Mouse (Mus musculus) frontal cortex, postnatal 14 days (tissue): ENCODE measurements at regions not wholly inside any gene's neighbourhood (a gene's known extent, or its start where the extent isn't known, plus 50 kb on each side); places are given as distances from the start of the nearest gene placed in this dataset.
"Not testable (repeated sequence)": the region's sequence is repeated elsewhere in the genome, so short reads cannot be mapped to it uniquely, and the experiment has no call there.

ENCODE experiments used
- DNase-seq, 2 experiments: peaks; one replicate each; pipeline ENCODE4 v3.0.0; 2022; ENCODE audit warnings: low spot score in 2 of 2

- DNase-seq = no peak
Measured at GRCm38 (mm10) chr14:9492228-9492627, 826.2 kb upstream of the 4930452B06Rik start.

- no peak for DNase-seq
Measured at GRCm38 (mm10) chr14:9488585-9488984, 822.5 kb upstream of the 4930452B06Rik start.

GRCm38 (mm10) chr14:9478981-9479380, 812.9 kb upstream of the 4930452B06Rik start:
- no peak for DNase-seq

DNA sequence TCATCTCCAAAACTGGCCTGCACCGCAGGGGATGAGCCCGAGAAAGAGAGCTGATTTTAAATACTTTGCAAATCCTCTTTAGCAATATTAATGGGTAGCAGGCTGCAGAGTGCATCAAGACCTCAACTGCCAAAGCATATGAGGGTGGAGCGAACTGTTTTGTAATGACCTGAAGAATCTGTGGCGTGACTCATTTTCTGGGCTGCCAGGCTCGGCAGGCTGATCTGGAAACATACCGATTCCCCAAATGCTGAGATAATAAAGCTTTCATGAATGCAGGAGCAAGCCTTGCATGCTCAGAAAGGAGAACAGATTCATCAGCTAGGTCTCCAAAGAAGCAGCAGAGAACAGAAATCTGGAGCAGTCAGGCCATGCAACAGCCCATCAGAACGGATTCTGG, 809.1 kb upstream of the 4930452B06Rik start:
- no peak for DNase-seq

DNA sequence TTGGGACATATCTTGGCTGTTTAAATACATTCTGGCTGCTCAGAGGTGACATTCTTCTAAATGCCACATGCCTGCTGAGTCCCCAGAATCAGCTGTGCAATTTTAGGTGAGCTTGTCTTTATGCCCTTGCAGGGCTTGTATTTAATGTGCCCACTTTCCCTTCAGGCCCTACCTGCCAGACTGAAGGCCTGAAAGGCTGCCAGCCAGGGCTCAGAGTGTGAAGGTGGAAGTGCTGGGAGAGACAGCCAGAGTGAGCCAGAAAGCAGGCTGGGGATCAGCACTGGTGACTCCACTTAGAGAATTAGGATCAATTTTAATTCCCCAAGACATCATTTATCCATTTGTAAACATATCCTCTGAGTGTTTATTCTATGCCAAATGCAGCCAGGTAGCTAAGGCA, 803.6 kb upstream of the 4930452B06Rik start:
- no peak for DNase-seq

DNA sequence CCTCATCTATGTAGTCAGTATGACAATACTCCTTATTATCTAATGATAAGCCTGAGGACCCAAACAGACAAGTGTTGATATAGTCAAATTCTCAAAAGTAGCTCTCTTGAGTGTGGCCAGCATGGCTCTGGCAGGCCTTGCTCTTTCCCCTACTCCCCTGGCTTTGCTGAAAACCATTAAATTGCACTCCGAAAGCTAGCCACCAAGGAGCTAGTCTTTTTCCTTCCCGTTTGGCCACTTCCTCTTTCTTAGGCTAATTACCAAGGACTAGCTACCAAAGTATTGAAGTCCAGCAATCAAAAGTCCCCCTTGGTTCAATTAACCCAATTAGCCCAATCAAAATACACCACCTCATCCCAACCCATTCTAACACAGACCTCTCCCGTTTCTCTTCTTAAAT, 802.6 kb upstream of the 4930452B06Rik start:
- DNase-seq = no peak

DNA sequence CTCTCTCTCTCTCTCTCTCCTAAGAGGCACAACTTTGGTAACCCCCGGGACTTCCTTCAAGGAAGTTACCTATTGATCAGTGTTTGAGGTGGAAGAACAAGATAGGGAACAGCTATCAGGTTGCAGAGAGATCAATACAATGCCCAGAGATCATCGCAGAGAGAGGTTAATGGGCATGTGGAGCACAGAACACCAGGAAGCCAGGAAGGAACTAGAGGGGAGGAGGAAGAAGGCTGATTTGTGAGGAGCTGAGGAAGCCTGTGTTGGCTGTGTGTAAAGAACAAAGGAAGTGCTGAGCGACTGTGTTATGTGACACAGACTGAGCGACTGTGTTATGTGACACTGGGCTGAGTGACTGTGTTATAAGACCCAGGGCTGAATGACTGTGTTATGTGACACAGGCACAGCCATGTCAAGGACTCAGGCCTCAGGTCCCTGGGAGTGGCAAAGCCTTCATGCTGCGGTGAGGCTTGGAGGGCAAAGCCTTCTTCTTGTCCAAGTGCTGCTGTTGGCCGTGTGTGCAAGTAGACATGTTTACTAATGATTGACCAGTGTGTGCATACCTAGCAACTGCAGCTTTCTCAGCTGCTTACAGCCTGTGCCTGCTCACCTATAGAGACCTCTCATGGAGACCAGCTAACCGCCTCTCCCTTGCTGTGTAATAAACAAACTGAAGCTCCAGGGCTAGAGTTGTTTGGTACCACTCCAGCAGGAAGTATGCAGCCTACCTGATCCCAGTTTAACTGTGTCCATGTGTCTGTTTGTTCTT, 801.8 kb upstream of the 4930452B06Rik start:
- DNase-seq = no peak

DNA sequence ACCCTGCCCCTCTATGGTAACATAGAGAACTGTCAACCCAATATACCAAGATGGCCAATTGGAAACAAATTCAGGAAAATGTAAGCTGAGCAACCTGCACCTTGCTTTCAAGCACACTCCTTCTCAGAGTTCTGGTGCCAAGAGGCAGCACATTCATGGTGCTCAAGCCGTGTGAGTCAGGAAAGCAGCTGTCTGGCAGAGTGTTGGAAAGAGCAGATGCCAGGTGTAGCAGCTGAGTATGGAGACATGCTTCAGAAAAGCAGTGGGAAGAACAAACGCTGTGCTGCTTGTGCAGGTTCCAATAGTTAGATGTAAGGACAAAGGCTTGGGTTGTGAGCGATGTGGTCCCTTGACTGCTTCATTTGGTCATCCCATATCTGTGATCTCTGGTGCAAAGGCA, 794.0 kb upstream of the 4930452B06Rik start:
- DNase-seq = peak in 1 of 2 experiments; percentile 8

DNA sequence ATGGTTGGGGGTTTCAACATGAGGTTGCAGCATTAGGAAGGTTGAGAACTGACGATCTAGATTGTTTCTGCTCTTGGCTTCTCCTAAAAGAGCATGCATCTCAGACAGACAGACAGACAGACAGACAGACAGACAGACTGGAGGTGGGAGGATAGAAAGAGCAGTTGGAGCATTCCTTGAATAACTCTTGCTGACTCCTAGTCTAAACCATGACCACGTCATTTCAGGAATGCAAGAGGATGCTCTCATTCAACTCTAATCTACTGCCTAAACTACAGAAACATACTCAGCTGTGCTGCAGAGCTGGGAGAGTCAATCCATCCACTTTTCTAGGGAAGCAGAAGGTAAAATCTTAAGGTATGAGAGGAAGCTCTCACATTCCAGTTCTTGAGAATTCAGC, 792.8 kb upstream of the 4930452B06Rik start:
- no peak for DNase-seq

GRCm38 (mm10) chr14:9457801-9458495, 791.9 kb upstream of the 4930452B06Rik start:
- DNase-seq = no peak

DNA sequence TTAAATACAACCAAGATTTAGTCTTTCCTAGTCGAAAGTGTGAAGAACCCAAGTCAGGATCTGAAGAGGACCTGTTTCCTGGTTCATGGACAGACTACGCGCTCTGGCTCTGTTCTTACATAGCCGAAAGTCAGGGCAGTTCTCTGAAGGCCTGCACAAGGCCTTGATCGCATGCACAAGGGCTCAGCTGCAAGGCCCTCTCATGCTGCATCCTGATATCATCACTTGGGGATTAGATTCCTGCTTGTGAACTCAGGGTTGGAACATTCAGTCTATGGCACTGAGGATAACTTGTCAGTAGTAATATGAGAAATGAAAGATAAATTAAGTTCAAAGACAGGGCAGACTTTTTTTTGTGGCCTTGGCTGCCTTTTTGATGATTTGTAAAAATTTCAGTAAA, 789.9 kb upstream of the 4930452B06Rik start:
- no peak for DNase-seq

- DNase-seq = peak in 1 of 2 experiments; percentile 14
Measured at GRCm38 (mm10) chr14:9449942-9450341, 783.9 kb upstream of the 4930452B06Rik start.

DNA sequence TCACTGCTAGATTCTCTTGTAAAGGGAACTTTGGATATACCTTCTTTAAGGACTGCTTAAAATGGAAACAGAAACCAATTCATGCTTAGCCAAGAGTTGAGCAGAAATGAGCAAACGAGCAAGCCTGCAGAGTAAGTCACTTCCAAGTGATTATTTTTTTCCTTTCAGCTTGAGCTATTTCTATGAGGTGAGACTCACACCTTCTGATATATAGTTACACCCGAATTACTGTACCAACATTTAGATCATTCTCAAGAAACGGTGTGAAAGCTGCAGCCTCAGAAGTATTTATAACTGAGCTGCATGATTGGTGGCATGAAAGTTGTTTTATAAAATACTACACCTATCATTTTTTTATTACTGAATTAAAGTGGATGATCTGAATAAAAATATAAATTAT, 771.9 kb upstream of the 4930452B06Rik start:
- no peak for DNase-seq

DNA sequence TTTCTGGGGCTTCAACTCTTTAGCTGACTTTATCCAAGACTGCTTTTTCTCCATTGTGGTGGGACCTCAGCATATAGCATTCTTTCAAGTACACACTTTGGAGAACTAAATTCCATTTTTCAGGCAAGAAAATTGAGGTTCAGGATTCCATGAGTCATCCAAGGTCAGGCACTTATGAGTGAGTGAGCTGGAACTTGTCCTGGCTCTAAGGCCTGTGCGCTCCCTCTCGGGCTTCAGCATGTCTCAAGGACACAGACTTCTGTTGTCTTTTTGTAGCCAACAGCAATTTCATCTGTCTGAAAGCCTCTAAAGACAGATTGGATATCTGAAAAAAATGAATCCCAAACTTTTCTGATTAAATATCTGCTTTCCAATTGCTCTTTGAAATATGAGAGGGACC, 769.1 kb upstream of the 4930452B06Rik start:
- DNase-seq = no peak

DNA sequence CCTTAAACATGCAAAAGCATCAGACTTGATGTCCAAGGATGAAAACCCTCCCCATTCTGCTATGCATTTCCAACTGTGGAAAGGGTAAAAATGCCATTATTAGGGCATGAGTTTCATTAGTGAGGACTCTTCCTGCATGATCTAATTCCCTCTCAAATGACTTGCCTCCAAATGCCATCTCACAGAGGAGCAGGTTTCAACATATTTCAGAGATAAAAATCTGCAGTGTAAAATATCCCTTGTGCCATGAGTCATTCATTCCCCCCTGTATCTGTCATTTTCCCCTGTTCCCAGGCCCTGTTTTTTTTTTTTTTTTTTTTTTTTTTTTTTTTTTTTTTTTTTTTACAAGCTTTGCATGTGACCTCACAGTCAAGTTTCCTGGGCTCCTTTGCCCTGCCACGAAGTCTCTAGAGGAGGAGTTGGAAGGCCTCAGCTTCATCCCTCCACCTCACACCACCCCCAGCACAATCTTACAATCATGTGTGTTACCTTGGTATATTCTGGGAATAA, 767.1 kb upstream of the 4930452B06Rik start:
- DNase-seq = no peak

- DNase-seq = no peak
Measured at GRCm38 (mm10) chr14:9431798-9432197, 765.8 kb upstream of the 4930452B06Rik start.

GRCm38 (mm10) chr14:9411822-9412403, 745.9 kb upstream of the 4930452B06Rik start:
- DNase-seq = no peak

- DNase-seq = no peak
Measured at GRCm38 (mm10) chr14:9403688-9404087, 737.6 kb upstream of the 4930452B06Rik start.

GRCm38 (mm10) chr14:9400861-9401260, 734.8 kb upstream of the 4930452B06Rik start:
- no peak for DNase-seq

DNA sequence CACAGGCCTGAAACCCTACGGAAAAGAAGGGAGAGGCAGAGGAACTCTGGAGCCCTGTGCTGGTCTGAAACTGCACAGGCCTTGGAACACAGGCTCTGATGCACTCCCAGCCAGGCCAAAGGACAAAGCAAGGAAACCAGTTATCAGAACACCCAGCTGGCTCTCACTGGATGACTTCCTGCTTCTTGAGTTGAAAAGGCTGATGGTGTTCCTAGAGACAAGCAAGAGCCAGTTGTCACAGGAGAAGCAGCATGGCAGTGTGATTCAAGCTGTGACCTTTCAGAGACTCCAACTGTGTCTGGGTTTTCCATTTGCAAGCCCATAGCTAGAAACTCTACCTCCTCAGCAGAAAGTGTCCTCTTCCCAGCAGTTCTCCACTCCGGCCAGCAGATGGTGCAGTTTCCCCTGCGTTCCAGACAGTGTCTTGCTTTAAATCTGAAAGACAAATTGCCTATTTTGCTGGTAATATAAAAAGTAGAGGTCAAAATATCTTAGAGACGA, 727.3 kb upstream of the 4930452B06Rik start:
- peak; percentile 59 to 81 for DNase-seq

DNA sequence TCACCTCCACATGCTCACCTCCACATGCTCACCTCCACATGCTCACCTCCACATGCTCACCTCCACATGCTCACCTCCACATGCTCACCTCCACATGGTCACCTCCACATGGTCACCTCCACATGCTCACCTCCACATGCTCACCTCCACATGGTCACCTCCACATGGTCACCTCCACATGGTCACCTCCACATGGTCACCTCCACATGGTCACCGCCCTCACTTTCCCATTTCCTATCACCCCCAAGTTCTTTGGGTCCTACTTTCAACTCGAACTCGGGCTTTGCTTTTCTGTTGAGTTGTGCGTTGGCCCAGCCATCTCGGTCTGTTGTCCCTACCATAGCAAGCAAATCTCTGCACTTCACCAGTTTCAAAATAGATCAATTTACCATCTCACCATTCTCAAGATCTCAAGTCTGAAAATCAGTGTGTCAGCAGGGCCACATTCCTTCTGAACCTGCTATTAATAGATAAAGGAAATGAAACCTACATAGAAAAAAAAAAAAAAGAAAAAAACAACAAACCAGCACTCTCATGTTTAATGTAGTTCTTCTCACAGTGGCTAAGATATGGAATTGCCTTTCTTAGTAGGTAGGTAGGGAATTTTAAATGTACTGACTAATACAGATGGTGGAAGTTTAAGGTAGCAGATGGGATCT, 724.0 kb upstream of the 4930452B06Rik start:
- DNase-seq = not testable (repeated sequence)

DNA sequence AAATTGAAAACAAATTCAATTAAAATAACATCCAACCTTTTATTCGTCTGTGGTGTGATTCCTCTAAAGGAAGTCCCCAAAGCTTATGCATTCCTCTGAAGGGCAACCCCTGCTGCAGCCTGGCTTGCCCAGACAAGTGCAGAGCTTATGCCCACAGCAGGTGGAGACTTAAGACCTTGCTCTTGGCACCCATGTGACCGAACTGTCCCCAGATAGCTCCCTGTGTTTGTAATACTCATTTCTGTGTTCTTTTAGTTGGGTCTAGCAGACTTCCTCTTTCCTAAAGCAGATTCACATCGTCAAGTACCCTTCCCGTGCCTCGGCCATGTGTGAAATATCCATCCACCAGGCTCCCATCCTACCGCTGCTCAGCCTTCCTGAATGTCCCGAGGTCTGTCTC, 723.1 kb upstream of the 4930452B06Rik start:
- no peak for DNase-seq
